Mouse (Mus musculus): ENCODE measurements at regions not wholly inside any gene's neighbourhood (a gene's known extent, or its start where the extent isn't known, plus 50 kb on each side); places are given as distances from the start of the nearest gene placed in this dataset.
"Not testable (repeated sequence)": the region's sequence is repeated elsewhere in the genome, so short reads cannot be mapped to it uniquely, and the experiment has no call there.

DNA sequence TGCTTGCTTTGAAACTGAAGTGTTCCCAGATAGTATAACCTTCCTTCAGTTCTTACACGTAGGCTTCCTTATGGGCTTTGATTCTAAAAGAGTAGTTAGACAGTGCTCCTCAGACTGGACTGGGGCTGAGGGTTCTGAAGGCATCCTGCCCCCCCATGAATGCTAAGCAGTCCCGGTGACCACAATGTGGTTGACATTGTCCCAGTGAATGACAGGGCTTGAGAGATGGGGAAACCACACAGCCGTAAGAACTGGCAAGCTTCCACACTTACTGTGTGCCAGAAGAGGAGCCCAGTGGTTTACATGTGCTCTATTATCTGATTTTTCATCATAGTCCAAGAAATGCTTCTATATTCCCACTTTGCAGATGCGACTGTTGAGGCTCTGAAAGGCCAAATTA lies 101.8 kb downstream of the Gm5426 start:
- intact Hi-C loops (cut with DNase I), result loop anchor here (2.0 to 5.0 kb wide), 2 partner anchors 21 to 94 kb away; no protein-coding TSS in a partner anchor
- DNase-seq (ENCODE audit: low spot score), result no peak

DNA sequence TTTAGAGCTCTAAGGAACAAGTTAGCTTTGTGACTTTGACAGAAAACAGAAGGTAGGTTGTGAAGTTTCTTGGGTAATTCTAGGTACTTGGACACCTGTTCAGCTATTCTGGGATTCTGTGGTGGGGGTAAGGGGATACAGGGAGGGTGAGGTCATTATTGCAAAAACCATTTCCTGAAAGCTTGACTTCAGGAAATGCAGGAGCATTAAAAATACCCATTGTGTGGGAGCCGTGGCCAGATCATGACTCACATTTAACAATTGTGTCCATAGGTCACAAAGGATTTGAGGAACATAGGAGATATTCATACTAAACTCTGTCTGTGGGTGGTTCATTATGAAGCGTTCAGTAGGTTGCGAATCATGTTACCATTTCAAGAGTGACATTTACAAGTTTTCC lies 102.4 kb downstream of the Gm5426 start:
- intact Hi-C loops (cut with DNase I), result loop anchor here (2.0 to 5.0 kb wide), 2 partner anchors 20 to 93 kb away; no protein-coding TSS in a partner anchor
- DNase-seq (ENCODE audit: low spot score), result no peak

DNA sequence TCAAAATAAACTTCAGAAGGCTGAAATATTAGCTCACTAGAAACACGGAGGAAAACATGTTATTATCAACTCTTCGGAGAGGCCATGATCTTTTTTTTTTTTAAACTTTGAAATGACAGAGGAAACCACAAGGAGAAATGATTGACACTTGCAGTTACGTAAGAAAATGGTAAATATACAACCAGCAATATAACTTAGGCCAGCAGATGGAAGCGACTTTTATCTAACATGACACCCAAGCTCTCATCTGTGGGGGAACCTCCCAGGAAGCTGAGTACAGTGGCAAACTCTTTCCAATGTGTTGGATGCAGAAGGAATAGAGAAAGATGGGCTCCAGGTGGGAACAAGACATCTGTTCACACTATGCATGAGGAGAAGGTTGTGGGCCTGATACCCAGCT lies 104.2 kb downstream of the Gm5426 start:
- intact Hi-C loops (cut with DNase I), result no loop called here
- no peak for DNase-seq (ENCODE audit: low spot score)

DNA sequence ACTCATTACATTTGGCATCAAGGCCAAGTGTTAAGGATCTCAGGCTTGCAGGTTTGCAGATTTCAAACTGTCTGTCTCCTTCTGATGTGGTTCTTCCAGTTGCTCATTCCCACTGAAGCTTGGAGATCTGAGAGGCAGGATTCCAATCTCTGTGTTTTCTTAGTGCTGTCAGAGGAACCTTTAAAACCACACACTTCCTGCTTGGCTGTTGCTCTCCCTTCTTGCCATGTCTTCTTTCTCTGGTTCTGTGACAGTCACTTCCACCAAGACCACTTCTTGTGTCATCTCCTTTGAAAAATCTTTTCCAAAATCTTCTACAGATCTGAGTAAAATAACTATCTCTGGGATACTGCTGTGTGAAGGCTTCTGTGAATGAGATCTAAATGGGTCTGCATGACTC lies 117.3 kb downstream of the Gm5426 start:
- intact Hi-C loops (cut with DNase I), result no loop called here
- no peak for DNase-seq (ENCODE audit: low spot score)

DNA sequence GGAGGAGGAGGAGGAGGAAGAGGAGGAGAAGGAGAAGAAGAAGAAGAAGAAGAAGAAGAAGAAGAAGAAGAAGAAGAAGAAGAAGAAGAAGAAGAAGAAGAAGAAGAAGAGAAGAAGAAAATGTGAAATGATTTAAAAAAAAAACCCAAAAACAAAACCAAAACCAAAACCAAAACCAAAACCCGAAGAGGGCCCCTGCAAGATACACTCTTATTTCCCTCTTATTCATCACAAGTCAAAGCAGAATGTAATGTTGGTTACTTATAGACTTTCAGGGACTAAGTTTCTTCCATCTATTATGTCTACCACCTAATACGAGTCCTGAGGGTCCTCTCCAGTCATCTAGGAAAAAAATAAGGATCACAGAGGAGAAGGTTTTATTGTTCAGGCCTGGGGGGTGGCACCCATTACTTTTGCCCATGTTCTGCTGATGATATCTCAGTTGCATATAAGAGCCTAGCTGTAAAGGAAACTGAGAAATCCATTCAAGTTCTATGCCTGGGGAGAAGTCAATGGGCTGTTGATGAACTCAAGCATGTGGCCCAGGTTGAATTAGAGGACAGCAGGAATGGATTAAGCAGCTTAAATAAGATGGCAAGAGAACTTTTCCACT lies 118.0 kb downstream of the Gm5426 start:
- no peak for DNase-seq (ENCODE audit: low spot score)
- intact Hi-C loops (cut with DNase I), result no loop called here

DNA sequence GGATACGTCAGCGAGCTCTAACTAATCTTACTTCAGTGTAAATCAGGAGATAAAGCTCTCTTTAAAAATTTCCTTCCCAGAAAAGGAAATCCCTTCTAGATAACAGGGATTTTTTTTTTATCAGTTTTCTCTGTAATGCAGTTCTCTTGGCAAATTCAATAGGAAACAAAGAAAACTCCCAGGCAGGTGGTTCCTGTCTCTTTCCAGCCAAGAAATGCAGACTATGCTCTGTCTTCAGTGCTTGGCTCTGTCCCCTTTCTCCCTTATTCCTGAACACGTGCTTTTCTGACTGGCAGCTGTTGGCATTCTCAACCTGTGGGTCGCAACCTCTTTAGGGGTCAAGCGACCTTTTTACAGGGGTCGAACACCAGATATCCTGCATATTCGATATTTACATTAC lies 121.5 kb downstream of the Gm5426 start:
- DNase-seq (ENCODE audit: low spot score), result no peak
- intact Hi-C loops (cut with DNase I), result loop anchor here (2.0 to 5.0 kb wide), 2 partner anchors 19 to 74 kb away; no protein-coding TSS in a partner anchor

DNA sequence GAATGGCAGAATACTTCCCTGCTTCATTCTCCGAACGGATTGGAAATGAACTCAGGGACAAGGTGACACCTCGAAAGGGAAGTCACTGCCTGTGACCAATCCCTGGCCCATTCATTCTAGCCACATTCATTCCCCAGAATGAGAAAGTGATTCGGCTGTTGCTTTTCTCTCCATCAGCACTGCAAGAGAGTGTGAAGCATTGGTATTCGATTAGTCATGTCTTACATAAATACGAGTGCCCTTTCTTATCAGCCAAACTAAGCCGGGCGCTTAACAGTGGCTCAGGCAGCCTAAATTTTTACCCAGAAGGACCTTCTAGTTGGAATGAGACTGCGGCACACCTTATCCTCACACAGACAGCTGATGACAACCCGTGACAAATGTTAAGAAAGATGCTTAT lies 122.8 kb downstream of the Gm5426 start:
- intact Hi-C loops (cut with DNase I), result loop anchor here (2.0 to 5.0 kb wide), 2 partner anchors 20 to 73 kb away; no protein-coding TSS in a partner anchor

DNA sequence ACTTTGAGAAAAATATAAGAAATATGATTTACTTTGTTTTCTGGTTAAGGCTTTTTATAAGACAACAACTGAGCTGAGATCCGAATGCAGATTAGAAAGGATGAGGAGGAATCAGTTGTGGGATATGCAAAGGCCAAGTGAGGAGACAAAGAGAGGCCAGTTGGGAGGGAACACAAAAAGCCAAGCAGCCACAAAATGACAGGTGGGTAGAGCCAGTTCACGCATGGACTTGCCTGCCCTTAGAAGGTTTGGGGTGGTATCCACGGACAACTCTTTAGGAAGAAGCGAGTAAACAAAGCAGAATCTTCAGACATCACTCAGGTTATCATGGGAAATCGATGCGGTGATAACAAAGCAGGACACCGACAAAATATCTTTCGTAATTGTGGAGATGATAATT lies 123.2 kb downstream of the Gm5426 start:
- no peak for DNase-seq (ENCODE audit: low spot score)
- intact Hi-C loops (cut with DNase I), result loop anchor here (2.0 to 5.0 kb wide), 2 partner anchors 21 to 73 kb away; no protein-coding TSS in a partner anchor

More for the DNA sequence above, 122.8 kb downstream of the Gm5426 start:
- DNase-seq (ENCODE audit: low spot score), result no peak

DNA sequence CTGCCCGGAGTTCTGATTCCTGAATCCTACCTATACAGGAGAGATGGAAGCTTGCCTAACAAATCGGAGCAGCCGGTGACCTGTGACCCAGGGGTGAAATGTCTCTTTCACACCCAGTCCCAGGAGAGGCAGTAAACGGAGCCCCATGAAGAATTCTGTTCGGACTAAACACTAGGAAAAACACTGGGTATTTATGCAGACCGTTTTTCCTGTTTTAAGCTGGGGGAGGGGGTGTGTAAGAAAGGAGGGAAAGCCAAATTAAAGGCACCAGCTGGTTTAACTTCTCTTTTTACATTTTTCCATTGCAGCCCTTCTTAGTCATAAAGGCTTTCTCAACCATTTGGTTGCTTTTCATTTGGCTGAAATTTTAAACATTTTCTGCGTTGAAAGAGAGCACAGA lies 127.1 kb downstream of the Gm5426 start:
- DNase-seq (ENCODE audit: low spot score), result no peak
- intact Hi-C loops (cut with DNase I), result no loop called here

DNA sequence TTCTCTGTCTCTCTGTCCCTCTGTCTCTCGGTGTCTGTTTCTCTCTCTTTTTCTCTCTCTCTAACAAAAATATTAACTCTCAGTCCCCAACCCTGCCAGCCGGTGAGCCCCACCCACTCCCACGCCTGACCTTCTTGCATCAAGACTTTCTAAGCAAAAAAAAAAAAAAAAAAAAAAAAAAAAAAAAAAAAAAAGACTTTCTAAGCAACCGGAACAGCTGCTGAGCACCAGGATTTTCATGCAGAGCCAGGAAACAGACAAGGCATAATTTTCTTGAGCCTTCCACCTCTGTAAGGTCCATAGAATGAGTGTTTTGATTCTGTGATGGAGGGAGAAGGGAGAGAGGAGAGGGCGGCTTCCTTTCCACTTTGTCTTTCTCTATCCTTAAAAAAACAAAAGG lies 128.0 kb downstream of the Gm5426 start:
- intact Hi-C loops (cut with DNase I), result no loop called here
- no peak for DNase-seq (ENCODE audit: low spot score)

DNA sequence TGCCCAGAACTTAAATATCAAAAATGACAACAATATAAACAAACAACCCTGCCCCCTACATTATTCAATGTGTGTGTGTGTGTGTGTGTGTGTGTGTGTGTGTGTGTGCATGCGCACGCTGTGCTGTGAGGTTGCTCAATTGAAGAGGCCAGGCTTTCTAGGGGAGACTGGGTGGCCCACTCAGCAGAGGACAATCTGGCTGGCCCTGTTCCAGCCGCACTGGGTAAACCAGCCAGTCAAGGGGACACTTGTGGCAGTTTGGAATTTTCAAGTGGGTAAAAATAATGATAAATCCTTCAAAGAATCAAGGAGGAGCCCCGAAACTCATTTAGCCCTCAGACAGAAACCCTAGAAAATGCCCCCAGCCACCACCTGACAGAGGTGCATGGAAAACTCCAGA lies 128.5 kb downstream of the Gm5426 start:
- no peak for DNase-seq (ENCODE audit: low spot score)
- intact Hi-C loops (cut with DNase I), result no loop called here

DNA sequence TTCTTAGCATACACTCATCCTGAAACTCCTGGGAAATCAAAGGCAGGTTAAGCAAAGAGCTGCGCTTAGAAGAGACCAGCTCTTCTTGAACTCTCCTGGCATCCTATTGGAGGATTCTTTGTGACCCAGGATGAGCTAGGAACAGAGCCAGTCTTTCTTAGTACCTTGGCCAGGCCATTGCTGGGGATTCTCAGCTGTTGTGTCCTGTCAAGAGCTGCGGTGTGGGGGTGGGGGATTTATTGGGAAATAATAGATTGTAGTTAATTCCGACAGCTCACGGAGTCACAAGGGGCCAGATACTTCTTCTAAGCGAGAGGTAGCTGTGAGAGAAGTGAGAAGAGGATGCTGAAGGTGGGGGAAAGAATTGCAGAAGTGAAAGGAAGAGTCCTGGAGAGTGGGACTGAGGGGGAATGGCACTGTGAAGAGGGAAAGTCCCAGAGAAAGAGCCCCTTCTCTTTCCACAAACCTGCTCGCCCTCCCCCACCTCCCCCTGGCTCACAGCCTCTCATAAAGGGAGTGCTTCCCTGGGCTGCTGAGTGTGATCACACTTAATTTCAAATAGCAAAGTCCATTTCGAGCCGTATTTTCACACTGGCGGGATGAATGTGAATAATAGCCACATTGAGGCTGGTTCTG lies 129.8 kb downstream of the Gm5426 start:
- intact Hi-C loops (cut with DNase I), result no loop called here
- no peak for DNase-seq (ENCODE audit: low spot score)

DNA sequence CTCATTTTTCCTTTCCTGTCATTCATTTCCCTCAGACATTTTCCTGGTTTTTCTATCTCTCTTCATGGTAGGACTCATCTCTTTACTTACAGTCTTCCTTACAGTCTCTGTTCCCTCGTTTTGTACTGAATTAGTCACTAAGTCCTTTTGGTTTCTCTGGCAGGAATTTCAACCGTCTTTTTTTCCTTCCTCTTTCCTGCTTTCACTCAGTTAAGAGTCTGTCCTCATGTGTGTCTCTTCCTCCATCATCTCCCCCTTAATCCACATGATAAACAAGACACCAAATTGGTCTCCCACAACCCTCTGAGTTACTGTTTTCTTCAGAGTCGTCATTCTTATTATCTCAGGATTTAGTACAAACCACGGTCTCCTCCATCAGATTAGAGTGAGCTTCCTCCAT lies 131.2 kb downstream of the Gm5426 start:
- intact Hi-C loops (cut with DNase I), result no loop called here
- no peak for DNase-seq (ENCODE audit: low spot score)

DNA sequence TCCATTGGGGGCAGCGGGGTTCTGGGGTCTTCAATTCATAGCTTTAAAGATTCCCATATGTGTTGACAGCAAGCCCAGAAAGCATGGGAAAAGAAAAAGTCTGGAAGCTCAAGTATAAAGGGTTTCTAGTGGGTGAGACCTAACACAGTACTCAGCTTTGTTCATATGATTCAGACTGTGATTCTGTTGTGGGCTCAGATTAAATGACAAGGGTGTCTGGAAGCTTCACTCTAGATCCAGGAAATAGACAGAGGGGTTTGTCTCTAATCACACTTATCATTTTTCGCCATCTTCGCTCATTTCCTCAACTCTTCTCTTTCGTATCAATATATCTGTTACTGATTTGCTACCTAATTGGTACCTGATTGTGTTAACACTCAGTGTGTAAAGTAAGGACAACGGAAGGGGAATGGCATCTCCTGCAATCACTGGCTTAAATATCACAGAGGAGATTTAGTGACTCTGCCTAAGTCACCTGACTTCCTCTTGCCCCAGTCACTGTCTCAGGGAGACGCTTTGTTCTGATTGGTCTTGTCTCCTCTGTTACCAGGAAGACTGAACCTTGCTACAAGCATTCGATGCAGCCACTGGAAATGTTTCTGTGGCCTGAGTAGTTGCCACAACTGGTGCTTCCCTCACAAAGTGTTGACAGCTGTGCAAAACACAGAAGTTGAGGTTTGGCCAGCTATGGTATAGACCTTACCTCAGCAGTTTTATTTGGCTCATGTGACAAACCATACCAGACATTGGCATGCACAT lies 137.4 kb downstream of the Gm5426 start:
- no peak for DNase-seq (ENCODE audit: low spot score)
- intact Hi-C loops (cut with DNase I), result no loop called here

DNA sequence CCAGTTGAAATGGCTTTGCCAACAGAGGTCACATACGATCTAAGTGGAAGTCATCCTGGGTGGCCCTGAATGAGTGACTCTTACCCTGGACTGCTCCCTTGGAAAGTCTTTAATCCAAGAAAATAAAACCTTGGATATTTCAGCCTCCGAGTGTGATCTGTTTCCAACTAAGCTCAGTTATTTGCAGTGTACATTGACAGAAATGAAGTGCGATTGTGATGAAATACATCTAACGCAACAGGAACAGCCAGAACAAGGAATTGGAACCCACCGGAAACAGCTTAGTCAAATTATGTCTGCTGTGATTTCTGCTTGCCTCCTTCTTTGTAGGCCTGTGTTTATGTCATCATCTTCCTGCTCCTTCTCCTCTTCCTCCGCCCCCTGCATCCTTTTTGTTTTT lies 143.7 kb downstream of the Gm5426 start:
- intact Hi-C loops (cut with DNase I), result no loop called here
- no peak for DNase-seq (ENCODE audit: low spot score)

DNA sequence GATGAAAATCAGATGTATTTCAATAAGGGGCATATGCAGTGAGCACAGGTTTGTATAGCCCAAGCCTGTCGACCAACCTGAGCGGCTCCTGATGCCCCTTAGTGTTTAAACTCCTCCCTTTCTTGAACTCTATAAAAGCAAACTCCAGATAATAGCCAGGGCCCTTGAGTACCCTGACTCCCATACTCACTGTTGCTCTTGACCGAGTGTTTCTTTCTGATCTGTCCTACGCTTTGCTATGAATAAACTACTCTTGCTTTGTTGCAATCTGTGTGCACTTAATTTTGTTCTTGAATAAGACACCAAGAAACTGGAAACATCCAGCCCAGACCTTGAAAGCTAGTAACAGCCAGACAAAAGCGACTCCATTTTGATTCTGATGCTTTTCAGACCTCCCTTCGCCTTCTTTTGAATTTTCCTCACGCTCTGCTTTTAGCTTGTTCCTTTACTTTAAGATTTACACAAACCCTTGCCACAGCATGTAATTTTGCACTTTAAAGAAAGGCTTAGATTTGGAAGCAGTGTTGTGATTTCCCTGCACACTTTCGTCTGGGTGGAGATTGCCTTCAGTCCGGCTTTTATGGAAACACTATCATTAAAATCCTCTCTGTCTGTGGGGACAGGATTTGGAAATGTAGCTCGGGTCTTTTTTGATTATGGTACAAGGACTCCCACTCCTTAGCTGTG lies 149.1 kb downstream of the Gm5426 start:
- intact Hi-C loops (cut with DNase I), result no loop called here
- DNase-seq (ENCODE audit: low spot score), result no peak

DNA sequence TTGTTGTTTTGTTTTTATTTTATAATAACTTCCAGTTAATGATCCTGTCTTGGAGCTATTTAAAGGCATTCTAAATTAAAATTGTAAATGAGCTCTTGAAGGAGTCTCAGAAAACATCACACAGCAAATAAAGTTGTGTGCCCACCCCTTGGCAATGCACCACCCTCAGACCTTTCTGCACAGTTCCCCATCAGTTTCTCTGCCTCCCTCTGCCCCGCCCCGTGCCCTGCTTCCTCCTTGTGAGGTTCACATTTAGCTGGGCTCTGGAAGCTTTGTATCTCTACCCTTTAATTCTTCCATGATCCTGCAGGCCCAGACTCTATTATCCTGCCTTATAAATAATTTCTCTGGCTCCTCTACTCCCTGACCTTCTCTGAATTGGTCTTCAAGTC lies 149.7 kb downstream of the Gm5426 start:
- no peak for DNase-seq (ENCODE audit: low spot score)
- intact Hi-C loops (cut with DNase I), result no loop called here

DNA sequence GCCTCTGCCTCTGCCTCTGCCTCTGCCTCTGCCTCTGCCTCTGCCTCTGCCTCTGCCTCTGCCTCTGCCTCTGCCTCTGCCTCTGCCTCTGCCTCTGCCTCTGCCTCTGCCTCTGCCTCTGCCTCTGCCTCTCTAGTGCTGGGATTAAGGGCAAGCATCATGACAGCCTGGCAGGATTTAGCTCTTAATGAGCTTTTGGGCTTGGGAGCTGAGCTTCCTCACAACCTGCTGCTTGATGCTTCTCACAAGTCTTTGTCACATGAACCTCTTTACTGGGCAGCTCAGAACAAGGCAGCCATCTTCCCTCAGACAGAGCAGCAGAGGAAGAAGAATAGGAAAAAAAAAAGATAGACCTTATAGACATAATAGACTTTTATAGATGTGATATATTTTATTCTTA lies 152.6 kb downstream of the Gm5426 start:
- DNase-seq (ENCODE audit: low spot score); intact Hi-C loops (cut with DNase I): not testable (repeated sequence)

DNA sequence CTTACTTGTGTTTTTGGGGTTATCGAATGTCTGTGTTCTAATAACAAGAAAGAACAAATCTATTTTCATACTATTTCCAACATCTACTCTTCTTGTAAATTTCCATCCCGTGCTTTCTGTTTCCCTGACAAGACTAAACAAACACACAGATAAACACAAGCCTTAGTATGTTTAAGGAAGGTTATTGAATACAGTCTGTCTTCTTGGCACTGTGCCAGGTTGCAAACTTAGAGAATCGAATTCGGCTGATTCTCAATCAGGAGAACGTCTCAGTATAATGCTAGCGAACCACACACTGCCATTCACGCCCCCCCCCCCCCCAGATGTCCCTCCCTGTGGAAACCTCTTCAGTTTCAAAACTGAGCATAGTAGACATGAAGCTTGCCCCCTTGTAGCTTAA lies 157.2 kb downstream of the Gm5426 start:
- DNase-seq (ENCODE audit: low spot score), result no peak
- intact Hi-C loops (cut with DNase I), result no loop called here

DNA sequence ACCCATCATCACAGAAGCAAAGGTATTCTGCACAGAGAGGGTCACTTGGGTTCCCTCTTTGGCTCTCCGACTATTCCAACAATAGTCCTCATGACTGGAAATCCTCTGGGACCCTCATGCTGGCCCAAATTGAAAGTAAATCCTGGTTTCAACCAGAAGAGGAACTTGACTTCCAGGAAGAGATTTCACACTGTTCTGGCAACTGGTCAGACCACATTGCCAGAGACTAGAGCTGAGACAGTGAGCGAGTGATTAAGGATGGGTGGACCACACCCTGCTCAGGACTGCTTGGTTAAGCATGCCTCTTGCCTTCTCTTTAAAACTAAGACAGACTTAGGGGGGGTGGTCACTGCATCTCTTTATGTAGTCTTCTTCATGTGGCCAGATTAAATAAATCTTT lies 158.3 kb downstream of the Gm5426 start:
- intact Hi-C loops (cut with DNase I), result no loop called here
- peak; percentile 21 for DNase-seq (ENCODE audit: low spot score)

DNA sequence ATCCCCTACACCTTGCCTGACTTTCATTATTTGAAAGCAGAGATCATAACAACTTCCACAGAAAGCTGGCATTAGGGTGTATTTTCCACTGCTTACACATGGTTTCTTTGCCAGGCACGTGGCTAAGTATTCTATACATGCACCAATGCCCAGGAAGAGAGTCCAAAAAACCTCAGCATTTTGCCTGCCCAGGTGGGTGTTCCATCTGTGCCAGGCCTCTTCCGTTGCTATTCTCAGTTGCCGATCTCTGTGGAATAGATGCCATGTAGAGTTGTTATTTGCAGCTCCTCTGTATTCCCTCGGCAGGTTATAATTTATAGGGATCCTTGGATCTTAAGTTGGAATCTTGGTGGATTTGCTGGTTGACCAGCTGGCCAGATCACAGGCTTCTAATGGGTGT lies 161.3 kb downstream of the Gm5426 start:
- DNase-seq (ENCODE audit: low spot score), result no peak
- intact Hi-C loops (cut with DNase I), result no loop called here

Measured in heart, postnatal 25 days (tissue).